Mouse (Mus musculus): ENCODE results near the gene Zfyve9.

DNA sequence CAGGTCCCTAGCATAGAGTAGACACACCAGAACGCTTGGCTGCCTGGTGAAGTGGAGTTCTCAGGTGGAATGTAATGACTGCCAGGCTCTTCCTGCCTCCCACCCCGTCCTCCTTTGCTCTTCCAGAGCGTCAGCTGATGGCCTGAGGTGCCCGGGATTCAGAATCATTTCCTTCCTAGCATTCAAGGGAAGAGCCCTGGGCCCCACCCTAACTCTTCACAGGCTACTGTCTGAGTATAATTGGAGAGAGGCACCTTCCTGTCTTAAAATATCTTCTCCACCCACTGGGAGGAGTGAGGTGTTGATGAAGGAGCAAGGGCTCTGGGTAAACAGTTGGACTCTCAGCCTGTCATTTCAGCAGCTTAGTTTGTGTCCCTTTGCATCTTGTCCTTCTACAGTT lies 16.1 kb upstream of the Zfyve9 start:
- no peak for TF ChIP-seq POLR2A (IDR thresholded peaks at IDR 0.05; ENCODE audit: extremely low read depth, insufficient read depth, low read length)
- no peak for TF ChIP-seq CTCF (IDR thresholded peaks at IDR 0.05; ENCODE audit: low read depth, low read length)
